Mouse (Mus musculus) G1E (cell line): ENCODE data around the gene Arid3a.

Experiments
- CTCF ChIP-seq: IDR thresholded peaks from 2 replicates; pipeline ENCODE4 v1.5.1; 2012; ENCODE audit warnings: low read depth, low read length, inconsistent platforms, mixed read lengths
- GATA1 ChIP-seq: IDR thresholded peaks from 2 replicates; pipeline ENCODE4 v1.6.1; 2012; ENCODE audit warnings: borderline replicate concordance, low read length, inconsistent platforms, mixed read lengths
- POLR2AphosphoS5 ChIP-seq: IDR thresholded peaks from 2 replicates; pipeline ENCODE4 v1.6.1; 2012; ENCODE audit warnings: low read depth, low read length, inconsistent platforms; ENCODE audit not compliant: insufficient replicate concordance
- TAL1 ChIP-seq: conservative IDR thresholded peaks from 2 replicates; pipeline ENCODE4 v1.6.1; 2012; ENCODE audit warnings: low read depth, low read length, inconsistent platforms, mixed read lengths

DNA sequence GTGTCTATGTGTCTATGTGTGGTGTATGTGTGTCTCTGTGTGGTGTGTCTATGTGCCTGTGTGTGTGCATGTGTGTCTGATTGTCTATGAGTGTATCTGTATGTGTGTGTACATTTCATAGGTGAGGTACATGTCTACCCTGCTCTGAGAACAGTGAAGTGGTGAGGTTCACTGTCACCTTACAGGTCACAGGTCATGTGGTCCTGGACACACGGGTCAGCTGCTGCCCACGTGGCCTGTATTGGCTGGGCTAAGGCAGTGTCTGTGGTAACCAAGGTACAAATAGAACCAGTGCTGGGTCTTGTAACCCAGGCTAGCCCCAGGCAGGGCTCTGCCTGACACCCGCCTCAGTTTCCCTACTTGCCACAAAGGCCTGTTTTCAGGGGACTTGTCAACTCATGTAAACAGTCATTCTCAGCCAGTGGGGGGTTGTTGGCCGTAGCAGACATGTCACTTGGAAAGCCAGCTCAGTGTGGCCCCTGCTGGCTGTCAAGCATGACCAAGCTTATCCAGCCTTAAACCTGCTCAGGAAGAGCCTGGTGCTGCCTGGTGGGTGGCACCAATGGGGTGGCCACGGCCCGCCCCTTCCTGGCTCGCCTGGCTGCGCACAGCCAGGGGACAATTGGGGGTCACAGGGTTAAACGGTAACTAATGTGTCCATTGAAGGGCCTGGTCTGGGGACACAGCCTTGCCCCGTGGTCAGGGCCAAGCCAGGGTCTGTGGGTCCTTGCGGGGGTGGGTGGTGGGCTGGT, 11.1 kb downstream of the Arid3a start:
- no peak for TF ChIP-seq CTCF
- TF ChIP-seq POLR2AphosphoS5: no peak
- TF ChIP-seq TAL1: no peak
- TF ChIP-seq GATA1: no peak
